Mouse (Mus musculus): ENCODE results near the gene Abhd16b. TPM values are rescaled to one million over a fixed set of nuclear protein-coding genes. Genes with fewer than 3 reads are reported as not detected.
A peak's percentile ranks its signal among the peaks of the same experiment; 100 is the strongest.

Gene Abhd16b
- polyA plus RNA-seq (2014; fragmentation: Nextera tagmentation; extraction: Ambion mirVana) = 0.27 and 0.38 TPM in 2 replicates

DNA sequence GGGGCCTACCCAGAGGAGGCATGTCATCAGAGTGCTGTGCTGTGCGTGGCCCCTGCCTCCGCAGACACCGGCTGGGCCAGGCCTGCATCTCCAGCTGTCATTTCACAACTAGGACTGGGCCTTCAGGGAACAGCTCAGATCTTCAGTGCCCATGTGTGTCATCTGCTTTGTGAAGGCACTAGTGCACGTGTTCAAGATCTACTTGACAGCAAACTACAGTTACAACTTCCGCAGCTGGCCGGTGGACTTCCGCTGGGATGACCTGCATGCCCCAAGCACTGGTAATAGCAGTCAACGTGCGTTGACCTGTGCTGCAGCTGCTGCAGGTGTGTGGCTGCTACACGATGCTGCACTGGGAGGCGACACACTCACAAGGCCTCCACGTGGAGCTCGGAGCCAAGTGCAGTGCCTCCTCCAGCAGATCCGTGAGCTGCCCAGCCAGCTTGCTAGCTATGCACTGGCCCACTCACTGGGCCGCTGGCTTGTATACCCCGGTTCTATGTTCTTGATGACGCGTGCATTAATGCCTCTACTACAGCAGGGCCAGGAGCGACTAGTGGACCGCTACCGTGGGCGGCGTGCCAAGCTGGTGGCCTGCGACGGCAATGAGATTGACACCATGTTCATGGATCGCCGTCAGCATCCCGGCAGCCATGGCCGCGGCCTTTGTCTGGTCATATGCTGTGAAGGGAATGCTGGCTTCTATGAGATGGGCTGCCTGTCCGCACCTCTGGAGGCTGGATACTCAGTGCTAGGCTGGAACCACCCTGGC lies at the start of gene Abhd16b:
Abhd16b (plus strand) TSS at position 51 of the 772 bp plus-strand sequence.
- H3K4me3 ChIP-seq (ENCODE audit: low read depth, low read length) = no peak within 1 kb of the TSS
- H3K4me1 ChIP-seq (ENCODE audit: control insufficient read depth, insufficient read depth, low read length) = peaks cover 8% of the 10 kb centered on the region; the same call in 1 of the 2 replicates
- no peaks in the 10 kb centered on the region for H3K36me3 ChIP-seq (ENCODE audit: control insufficient read depth, insufficient read depth, low read length)
- no peak within 1 kb of the TSS for H3K27ac ChIP-seq (ENCODE audit: low read length)
- 82% methylated on average over 31 of the region's 31 CpGs for WGBS
- H3K27me3 ChIP-seq (ENCODE audit: control insufficient read depth, insufficient read depth, low read length) = no peaks in the 10 kb centered on the region
- no peak within 1 kb of the TSS for H3K4me2 ChIP-seq (replicated peaks; ENCODE audit: low read depth, low read length)
- ATAC-seq (ENCODE audit: insufficient number of reproducible peaks, insufficient read depth, low FRiP score, low read depth) = no peak
- H3K9ac ChIP-seq (replicated peaks; ENCODE audit: low read depth, low read length) = no peak within 1 kb of the TSS
- H3K9me3 ChIP-seq (ENCODE audit: control insufficient read depth, low read depth, low read length) = no peaks in the 10 kb centered on the region

GRCm38 (mm10) chr2:181452181-181452580 lies 40.8 kb upstream of the Abhd16b start:
- Histone ChIP-seq H3K9me3 (ENCODE audit: control insufficient read depth, low read depth, low read length) (no peaks in the 10 kb centered on the region), H3K4me3 (ENCODE audit: low read depth, low read length) (no peak overlapping the region), H3K4me1 (ENCODE audit: control insufficient read depth, insufficient read depth, low read length) (no peaks in the 10 kb centered on the region), H3K9ac (replicated peaks; ENCODE audit: low read depth, low read length) (no peak overlapping the region), H3K4me2 (replicated peaks; ENCODE audit: low read depth, low read length) (no peak overlapping the region), H3K27ac (ENCODE audit: low read length) (no peak overlapping the region), H3K36me3 (ENCODE audit: control insufficient read depth, insufficient read depth, low read length) (no peaks in the 10 kb centered on the region), H3K27me3 (ENCODE audit: control insufficient read depth, insufficient read depth, low read length) (no peaks in the 10 kb centered on the region)
- ATAC-seq (ENCODE audit: insufficient number of reproducible peaks, insufficient read depth, low FRiP score, low read depth) = no peak
- WGBS = 70% methylated on average over 4 of the region's 4 CpGs

DNA sequence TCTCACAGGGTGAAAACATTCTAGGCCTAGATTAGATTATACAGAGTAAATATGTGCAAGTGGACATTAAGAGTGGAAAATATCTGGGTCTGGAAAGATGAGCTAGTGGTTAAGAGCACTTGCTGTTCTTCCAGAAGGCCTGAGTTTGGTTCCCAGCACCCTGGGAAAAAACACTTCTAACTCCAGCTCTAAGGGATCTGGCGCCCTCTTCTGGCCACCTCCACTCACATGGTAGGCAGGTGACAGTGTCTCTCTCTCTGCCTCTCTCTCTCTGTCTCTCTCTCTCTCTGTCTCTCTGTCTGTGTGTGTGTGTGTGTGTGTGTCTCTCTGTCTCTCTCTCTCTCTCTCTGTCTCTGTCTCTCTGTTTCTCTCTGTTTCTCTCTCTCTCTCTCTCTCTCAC lies 39.7 kb upstream of the Abhd16b start:
- Histone ChIP-seq H3K4me1 (ENCODE audit: control insufficient read depth, insufficient read depth, low read length) (0 out of 2 replicates have a peak, but pooled peaks cover 5% of the 10 kb centered on the region), H3K9ac (replicated peaks; ENCODE audit: low read depth, low read length) (no peak overlapping the region), H3K4me3 (ENCODE audit: low read depth, low read length) (no peak overlapping the region), H3K4me2 (replicated peaks; ENCODE audit: low read depth, low read length) (no peak overlapping the region), H3K27ac (ENCODE audit: low read length) (no peak overlapping the region), H3K27me3 (ENCODE audit: control insufficient read depth, insufficient read depth, low read length) (no peaks in the 10 kb centered on the region), H3K9me3 (ENCODE audit: control insufficient read depth, low read depth, low read length) (no peaks in the 10 kb centered on the region), H3K36me3 (ENCODE audit: control insufficient read depth, insufficient read depth, low read length) (no peaks in the 10 kb centered on the region)
- WGBS = 39% methylated on average over 1 of the region's 1 CpGs
- no peak for ATAC-seq (ENCODE audit: insufficient number of reproducible peaks, insufficient read depth, low FRiP score, low read depth)

GRCm38 (mm10) chr2:181455899-181456298 lies 37.1 kb upstream of the Abhd16b start:
- Histone ChIP-seq H3K9me3 (ENCODE audit: control insufficient read depth, low read depth, low read length) (no peaks in the 10 kb centered on the region), H3K27me3 (ENCODE audit: control insufficient read depth, insufficient read depth, low read length) (no peaks in the 10 kb centered on the region), H3K36me3 (ENCODE audit: control insufficient read depth, insufficient read depth, low read length) (no peaks in the 10 kb centered on the region), H3K4me3 (ENCODE audit: low read depth, low read length) (no peak overlapping the region), H3K27ac (ENCODE audit: low read length) (no peak overlapping the region), H3K9ac (replicated peaks; ENCODE audit: low read depth, low read length) (no peak overlapping the region), H3K4me2 (replicated peaks; ENCODE audit: low read depth, low read length) (no peak overlapping the region), H3K4me1 (ENCODE audit: control insufficient read depth, insufficient read depth, low read length) (peaks cover 9% of the 10 kb centered on the region)
- WGBS = 64% methylated on average over 2 of the region's 2 CpGs
- ATAC-seq (ENCODE audit: insufficient number of reproducible peaks, insufficient read depth, low FRiP score, low read depth) = no peak

DNA sequence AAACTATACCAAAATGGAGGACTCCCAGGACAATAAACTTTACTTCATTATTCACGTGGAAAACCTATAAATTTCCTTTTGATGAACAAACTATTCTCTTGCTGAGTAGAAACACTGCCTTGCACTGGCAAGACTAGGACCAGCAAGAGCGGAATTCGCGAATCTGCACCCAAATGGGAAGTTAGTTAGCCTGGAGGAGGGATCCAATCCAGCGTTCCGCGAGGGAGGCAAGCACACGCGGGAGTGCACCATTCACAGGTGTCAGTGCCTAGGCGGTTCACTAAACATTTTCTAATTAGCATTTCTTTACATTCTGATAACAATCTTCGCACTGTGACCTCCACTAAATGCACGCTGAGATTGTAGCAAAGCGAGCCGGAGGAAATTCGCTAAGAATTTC lies 35.2 kb upstream of the Abhd16b start:
- no peak for ATAC-seq (ENCODE audit: insufficient number of reproducible peaks, insufficient read depth, low FRiP score, low read depth)
- peak overlapping the region; percentile 82; the same call in 1 of the 2 replicates for H3K9ac ChIP-seq (replicated peaks; ENCODE audit: low read depth, low read length)
- H3K27ac ChIP-seq (ENCODE audit: low read length) = no peak overlapping the region
- H3K9me3 ChIP-seq (ENCODE audit: control insufficient read depth, low read depth, low read length) = no peaks in the 10 kb centered on the region
- H3K4me3 ChIP-seq (ENCODE audit: low read depth, low read length) = peak overlapping the region; percentile 95
- peaks cover 9% of the 10 kb centered on the region for H3K4me1 ChIP-seq (ENCODE audit: control insufficient read depth, insufficient read depth, low read length)
- peak overlapping the region; percentile 98 for H3K4me2 ChIP-seq (replicated peaks; ENCODE audit: low read depth, low read length)
- 3% methylated on average over 15 of the region's 15 CpGs for WGBS
- H3K27me3 ChIP-seq (ENCODE audit: control insufficient read depth, insufficient read depth, low read length) = no peaks in the 10 kb centered on the region
- no peaks in the 10 kb centered on the region for H3K36me3 ChIP-seq (ENCODE audit: control insufficient read depth, insufficient read depth, low read length)

DNA sequence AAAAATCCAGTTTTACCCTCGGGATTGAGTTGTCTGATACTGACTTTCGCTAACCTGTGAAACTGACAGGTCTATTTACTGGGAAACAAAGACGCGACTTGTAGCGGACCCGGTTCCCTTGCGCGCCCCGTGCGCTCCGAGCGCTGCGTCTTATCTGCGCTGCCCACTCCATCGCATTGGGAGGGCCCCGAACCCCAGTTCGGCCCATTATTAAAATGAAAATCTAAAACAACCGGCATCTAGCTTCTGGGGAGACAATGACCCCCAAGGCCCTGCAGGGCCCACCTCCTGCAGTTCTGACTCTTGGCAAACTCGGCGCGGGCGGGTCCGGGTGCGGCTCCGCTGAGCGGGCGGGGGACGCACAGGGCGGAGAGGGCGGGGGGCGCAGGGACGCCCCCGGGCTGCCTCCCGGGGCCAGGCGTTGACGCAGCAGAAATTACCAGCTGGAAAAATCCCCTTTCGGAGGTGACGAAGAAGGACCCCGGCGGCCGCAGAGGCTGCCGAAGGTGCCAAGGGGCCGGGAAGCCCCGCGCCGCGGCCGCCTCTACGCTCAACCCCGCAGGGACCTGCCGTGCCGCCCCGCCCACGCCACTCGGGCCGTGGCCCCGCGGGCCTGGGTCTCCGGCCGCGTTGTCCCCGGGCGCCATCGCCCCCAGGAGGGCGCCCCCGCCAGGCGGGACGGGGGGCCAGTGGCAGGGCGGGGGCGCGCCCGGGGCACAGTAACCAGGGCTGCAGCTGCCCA lies 34.4 kb upstream of the Abhd16b start:
- no peaks in the 10 kb centered on the region for H3K9me3 ChIP-seq (ENCODE audit: control insufficient read depth, low read depth, low read length)
- no peaks in the 10 kb centered on the region for H3K27me3 ChIP-seq (ENCODE audit: control insufficient read depth, insufficient read depth, low read length)
- peak overlapping the region; percentile 98 for H3K4me2 ChIP-seq (replicated peaks; ENCODE audit: low read depth, low read length)
- no peak for ATAC-seq (ENCODE audit: insufficient number of reproducible peaks, insufficient read depth, low FRiP score, low read depth)
- peak overlapping the region; percentile 95 for H3K4me3 ChIP-seq (ENCODE audit: low read depth, low read length)
- H3K4me1 ChIP-seq (ENCODE audit: control insufficient read depth, insufficient read depth, low read length) = peaks cover 9% of the 10 kb centered on the region
- H3K9ac ChIP-seq (replicated peaks; ENCODE audit: low read depth, low read length) = peak overlapping the region; percentile 82
- no peaks in the 10 kb centered on the region for H3K36me3 ChIP-seq (ENCODE audit: control insufficient read depth, insufficient read depth, low read length)
- H3K27ac ChIP-seq (ENCODE audit: low read length) = peak overlapping the region; percentile 55
- 0% methylated on average over 59 of the region's 72 CpGs for WGBS

DNA sequence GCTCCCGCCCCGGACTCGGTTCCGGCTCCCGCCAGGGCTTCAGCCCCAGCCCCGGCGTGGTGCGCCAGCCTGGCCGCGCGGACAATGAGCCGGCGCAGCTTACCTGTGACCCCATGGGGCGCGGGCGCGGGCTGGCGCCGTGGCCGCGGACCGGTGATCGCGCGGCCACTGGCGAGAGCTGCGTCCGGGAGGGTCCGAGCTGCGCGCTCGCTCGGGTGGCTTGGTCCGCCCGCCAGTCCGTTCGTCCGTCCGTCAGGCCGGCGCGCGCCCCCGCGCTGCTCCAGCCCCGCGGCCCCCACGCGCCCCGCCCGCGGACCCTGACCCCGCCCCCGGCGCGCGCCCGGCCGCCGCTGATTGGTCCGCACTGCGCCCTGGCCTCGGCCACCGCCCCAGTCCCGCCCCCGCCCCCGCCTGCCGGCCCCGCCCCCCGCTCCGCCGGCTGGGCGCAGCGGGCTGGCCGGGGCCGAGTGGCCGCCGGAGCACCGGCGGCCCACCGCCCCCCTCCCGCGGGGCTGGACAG lies 33.8 kb upstream of the Abhd16b start, which contains the start of gene Zbtb46:
Zbtb46 (minus strand) TSS at position 274 of the 520 bp plus-strand sequence.
- H3K4me2 ChIP-seq (replicated peaks; ENCODE audit: low read depth, low read length) = peak within 1 kb of the TSS; percentile 98
- H3K4me1 ChIP-seq (ENCODE audit: control insufficient read depth, insufficient read depth, low read length) = peaks cover 9% of the 10 kb centered on the region
- H3K36me3 ChIP-seq (ENCODE audit: control insufficient read depth, insufficient read depth, low read length) = no peaks in the 10 kb centered on the region
- peak within 1 kb of the TSS; percentile 82 for H3K9ac ChIP-seq (replicated peaks; ENCODE audit: low read depth, low read length)
- peak within 1 kb of the TSS; percentile 74 for H3K27ac ChIP-seq (ENCODE audit: low read length)
- no peaks in the 10 kb centered on the region for H3K9me3 ChIP-seq (ENCODE audit: control insufficient read depth, low read depth, low read length)
- H3K27me3 ChIP-seq (ENCODE audit: control insufficient read depth, insufficient read depth, low read length) = no peaks in the 10 kb centered on the region
- ATAC-seq (ENCODE audit: insufficient number of reproducible peaks, insufficient read depth, low FRiP score, low read depth) = peak; percentile 92
- peak within 1 kb of the TSS; percentile 95 for H3K4me3 ChIP-seq (ENCODE audit: low read depth, low read length)
- WGBS = under 1% methylated on average over 37 of the region's 83 CpGs
